Mouse (Mus musculus): ENCODE measurements around the gene 3110082J24Rik. TPM values are rescaled to one million over a fixed set of nuclear protein-coding genes. Genes with fewer than 3 reads are reported as not detected.

3110082J24Rik gene
- polyA plus RNA-seq, 1 experiment from 2014 or later = not detected

- H3K4me2 ChIP-seq (ENCODE audit: low read depth, low read length) = no peak overlapping the region
- H3K27me3 ChIP-seq (ENCODE audit: control insufficient read depth, insufficient read depth, low read length) = no peaks in the 10 kb centered on the region
- ATAC-seq (ENCODE audit: insufficient read depth, low FRiP score) = no peak
- 80% methylated on average over 6 of the region's 6 CpGs for WGBS
- no peak overlapping the region for H3K27ac ChIP-seq (ENCODE audit: low read length)
- H3K4me3 ChIP-seq (replicated peaks; ENCODE audit: low read length) = no peak overlapping the region
- H3K36me3 ChIP-seq (ENCODE audit: control insufficient read depth, insufficient read depth, low read length) = peaks cover 22% of the 10 kb centered on the region; the same call in 1 of the 2 replicates
- H3K4me1 ChIP-seq (ENCODE audit: control insufficient read depth, insufficient read depth, low read length) = peaks cover 5% of the 10 kb centered on the region; the same call in 1 of the 2 replicates
- no peak overlapping the region for H3K9ac ChIP-seq (ENCODE audit: low read length)
- no peaks in the 10 kb centered on the region for H3K9me3 ChIP-seq (replicated peaks; ENCODE audit: control insufficient read depth, low read length)
Observed at GRCm38 (mm10) chr5:30146526-30146925, 40.6 kb upstream of the 3110082J24Rik start.

GRCm38 (mm10) chr5:30138193-30138592, 32.3 kb upstream of the 3110082J24Rik start:
- WGBS = 85% methylated on average over 4 of the region's 4 CpGs
- no peaks in the 10 kb centered on the region for H3K27me3 ChIP-seq (ENCODE audit: control insufficient read depth, insufficient read depth, low read length)
- no peaks in the 10 kb centered on the region for H3K9me3 ChIP-seq (replicated peaks; ENCODE audit: control insufficient read depth, low read length)
- no peak overlapping the region for H3K9ac ChIP-seq (ENCODE audit: low read length)
- H3K4me3 ChIP-seq (replicated peaks; ENCODE audit: low read length) = no peak overlapping the region
- ATAC-seq (ENCODE audit: insufficient read depth, low FRiP score) = no peak
- H3K27ac ChIP-seq (ENCODE audit: low read length) = no peak overlapping the region
- H3K4me1 ChIP-seq (ENCODE audit: control insufficient read depth, insufficient read depth, low read length) = no peaks in the 10 kb centered on the region
- H3K36me3 ChIP-seq (ENCODE audit: control insufficient read depth, insufficient read depth, low read length) = peaks cover 29% of the 10 kb centered on the region
- H3K4me2 ChIP-seq (ENCODE audit: low read depth, low read length) = no peak overlapping the region

- Histone ChIP-seq H3K36me3 (ENCODE audit: control insufficient read depth, insufficient read depth, low read length) (peaks cover 30% of the 10 kb centered on the region), H3K9ac (ENCODE audit: low read length) (no peak overlapping the region), H3K27me3 (ENCODE audit: control insufficient read depth, insufficient read depth, low read length) (no peaks in the 10 kb centered on the region), H3K4me3 (replicated peaks; ENCODE audit: low read length) (no peak overlapping the region), H3K27ac (ENCODE audit: low read length) (no peak overlapping the region), H3K4me2 (ENCODE audit: low read depth, low read length) (no peak overlapping the region), H3K9me3 (replicated peaks; ENCODE audit: control insufficient read depth, low read length) (no peaks in the 10 kb centered on the region), H3K4me1 (ENCODE audit: control insufficient read depth, insufficient read depth, low read length) (no peaks in the 10 kb centered on the region)
- WGBS = 92% methylated on average over 9 of the region's 9 CpGs
- ATAC-seq (ENCODE audit: insufficient read depth, low FRiP score) = no peak
Observed at GRCm38 (mm10) chr5:30137271-30137670, 31.4 kb upstream of the 3110082J24Rik start.

DNA sequence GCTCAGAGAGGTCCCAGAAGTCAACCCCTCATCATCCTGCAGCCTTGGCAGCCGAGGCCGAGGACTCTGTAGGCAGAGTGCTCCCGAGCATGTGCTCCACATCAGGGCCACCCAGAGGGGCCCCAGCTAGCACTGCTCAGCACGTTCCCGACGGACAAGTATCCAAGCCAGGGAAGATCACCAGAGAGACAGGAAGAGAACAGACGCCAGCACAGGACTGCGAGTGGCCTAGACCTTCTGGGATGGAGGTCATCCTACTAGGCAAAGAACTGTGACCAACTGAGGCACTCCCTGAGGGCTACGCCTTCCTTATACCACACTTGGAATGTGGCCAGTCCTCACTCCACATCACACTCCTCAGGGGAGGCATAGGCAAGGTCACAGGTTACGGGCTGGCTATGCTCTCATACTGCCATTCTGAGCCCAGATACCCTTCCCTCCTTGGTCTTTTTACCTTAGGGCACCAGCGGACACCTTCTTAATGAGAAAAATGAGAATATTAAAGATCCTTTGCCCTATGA, 29.9 kb upstream of the 3110082J24Rik start:
- Histone ChIP-seq H3K4me3 (replicated peaks; ENCODE audit: low read length) (no peak overlapping the region), H3K4me2 (ENCODE audit: low read depth, low read length) (no peak overlapping the region), H3K36me3 (ENCODE audit: control insufficient read depth, insufficient read depth, low read length) (peaks cover 22% of the 10 kb centered on the region), H3K27ac (ENCODE audit: low read length) (no peak overlapping the region), H3K27me3 (ENCODE audit: control insufficient read depth, insufficient read depth, low read length) (no peaks in the 10 kb centered on the region), H3K9ac (ENCODE audit: low read length) (no peak overlapping the region), H3K9me3 (replicated peaks; ENCODE audit: control insufficient read depth, low read length) (no peaks in the 10 kb centered on the region), H3K4me1 (ENCODE audit: control insufficient read depth, insufficient read depth, low read length) (no peaks in the 10 kb centered on the region)
- no peak for ATAC-seq (ENCODE audit: insufficient read depth, low FRiP score)
- WGBS = 89% methylated on average over 11 of the region's 11 CpGs

DNA sequence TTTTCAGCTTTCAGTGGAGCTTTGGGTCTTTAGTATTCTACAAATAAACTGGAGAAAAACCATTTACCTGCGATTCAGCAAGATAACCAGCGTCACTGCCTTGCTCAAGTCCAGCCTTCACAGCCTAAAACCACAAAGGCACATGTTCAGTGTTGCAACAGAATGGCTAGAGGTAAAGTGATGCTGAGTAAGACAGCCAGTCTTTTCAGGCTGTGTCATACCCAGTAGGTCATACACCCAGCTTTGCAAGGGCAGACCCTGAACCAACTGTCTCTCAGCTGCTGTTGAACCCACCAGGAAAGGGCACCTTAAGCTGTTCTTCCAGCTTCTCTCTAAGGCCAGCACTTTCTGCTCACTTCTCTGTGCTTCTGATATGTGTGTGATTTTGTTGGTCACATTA, 26.3 kb upstream of the 3110082J24Rik start:
- no peaks in the 10 kb centered on the region for H3K27me3 ChIP-seq (ENCODE audit: control insufficient read depth, insufficient read depth, low read length)
- no peak overlapping the region for H3K27ac ChIP-seq (ENCODE audit: low read length)
- 93% methylated on average over 2 of the region's 2 CpGs for WGBS
- H3K9me3 ChIP-seq (replicated peaks; ENCODE audit: control insufficient read depth, low read length) = no peaks in the 10 kb centered on the region
- peaks cover 21% of the 10 kb centered on the region for H3K36me3 ChIP-seq (ENCODE audit: control insufficient read depth, insufficient read depth, low read length)
- H3K4me1 ChIP-seq (ENCODE audit: control insufficient read depth, insufficient read depth, low read length) = no peaks in the 10 kb centered on the region
- no peak overlapping the region for H3K4me3 ChIP-seq (replicated peaks; ENCODE audit: low read length)
- H3K4me2 ChIP-seq (ENCODE audit: low read depth, low read length) = no peak overlapping the region
- H3K9ac ChIP-seq (ENCODE audit: low read length) = no peak overlapping the region
- ATAC-seq (ENCODE audit: insufficient read depth, low FRiP score) = no peak

DNA sequence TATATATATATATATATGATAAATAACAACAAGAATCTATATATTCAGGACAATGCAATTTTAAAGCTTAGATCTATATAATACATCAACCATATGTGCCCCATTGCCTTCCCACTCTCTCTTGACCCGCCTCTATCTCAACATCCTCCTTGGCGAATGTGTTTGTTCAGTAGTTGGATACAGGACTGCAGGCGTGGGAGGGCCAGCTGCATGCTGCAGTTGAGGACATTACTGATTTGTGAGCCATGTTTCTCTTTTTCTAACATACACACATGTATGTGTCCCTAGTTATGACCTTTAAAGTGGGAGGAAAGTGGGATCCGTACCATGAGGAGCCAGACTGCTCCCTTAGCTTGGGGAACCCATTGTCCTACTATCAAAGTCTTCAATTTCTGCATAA, 25.4 kb upstream of the 3110082J24Rik start:
- no peak overlapping the region for H3K27ac ChIP-seq (ENCODE audit: low read length)
- no peaks in the 10 kb centered on the region for H3K4me1 ChIP-seq (ENCODE audit: control insufficient read depth, insufficient read depth, low read length)
- H3K27me3 ChIP-seq (ENCODE audit: control insufficient read depth, insufficient read depth, low read length) = no peaks in the 10 kb centered on the region
- H3K9ac ChIP-seq (ENCODE audit: low read length) = no peak overlapping the region
- H3K4me3 ChIP-seq (replicated peaks; ENCODE audit: low read length) = no peak overlapping the region
- no peaks in the 10 kb centered on the region for H3K9me3 ChIP-seq (replicated peaks; ENCODE audit: control insufficient read depth, low read length)
- peaks cover 21% of the 10 kb centered on the region for H3K36me3 ChIP-seq (ENCODE audit: control insufficient read depth, insufficient read depth, low read length)
- ATAC-seq (ENCODE audit: insufficient read depth, low FRiP score) = no peak
- H3K4me2 ChIP-seq (ENCODE audit: low read depth, low read length) = no peak overlapping the region
- WGBS = 79% methylated on average over 4 of the region's 4 CpGs

DNA sequence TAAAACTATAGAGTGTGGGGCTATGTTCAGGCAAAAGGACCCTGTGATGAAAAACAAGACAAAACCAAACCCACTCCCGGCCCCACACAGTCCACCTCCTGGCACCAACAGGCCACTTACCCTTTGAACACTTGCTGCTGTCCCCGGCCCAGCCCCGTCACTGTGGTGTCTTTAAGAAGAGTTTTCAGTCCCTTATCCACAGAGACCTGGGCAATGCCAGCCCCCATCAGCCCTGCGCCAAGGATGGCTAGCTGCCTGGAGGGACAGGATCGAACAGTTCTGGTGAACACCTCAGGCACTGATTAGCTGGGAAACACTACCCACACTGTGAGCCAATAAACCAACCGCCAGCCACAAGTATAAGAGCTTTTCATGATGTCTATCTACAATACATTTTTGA, 22.8 kb upstream of the 3110082J24Rik start:
- ATAC-seq (ENCODE audit: insufficient read depth, low FRiP score) = no peak
- Histone ChIP-seq H3K9me3 (replicated peaks; ENCODE audit: control insufficient read depth, low read length) (no peaks in the 10 kb centered on the region), H3K27me3 (ENCODE audit: control insufficient read depth, insufficient read depth, low read length) (no peaks in the 10 kb centered on the region), H3K9ac (ENCODE audit: low read length) (no peak overlapping the region), H3K4me1 (ENCODE audit: control insufficient read depth, insufficient read depth, low read length) (no peaks in the 10 kb centered on the region), H3K36me3 (ENCODE audit: control insufficient read depth, insufficient read depth, low read length) (peaks cover 28% of the 10 kb centered on the region), H3K4me3 (replicated peaks; ENCODE audit: low read length) (no peak overlapping the region), H3K27ac (ENCODE audit: low read length) (no peak overlapping the region), H3K4me2 (ENCODE audit: low read depth, low read length) (no peak overlapping the region)
- 95% methylated on average over 6 of the region's 6 CpGs for WGBS

DNA sequence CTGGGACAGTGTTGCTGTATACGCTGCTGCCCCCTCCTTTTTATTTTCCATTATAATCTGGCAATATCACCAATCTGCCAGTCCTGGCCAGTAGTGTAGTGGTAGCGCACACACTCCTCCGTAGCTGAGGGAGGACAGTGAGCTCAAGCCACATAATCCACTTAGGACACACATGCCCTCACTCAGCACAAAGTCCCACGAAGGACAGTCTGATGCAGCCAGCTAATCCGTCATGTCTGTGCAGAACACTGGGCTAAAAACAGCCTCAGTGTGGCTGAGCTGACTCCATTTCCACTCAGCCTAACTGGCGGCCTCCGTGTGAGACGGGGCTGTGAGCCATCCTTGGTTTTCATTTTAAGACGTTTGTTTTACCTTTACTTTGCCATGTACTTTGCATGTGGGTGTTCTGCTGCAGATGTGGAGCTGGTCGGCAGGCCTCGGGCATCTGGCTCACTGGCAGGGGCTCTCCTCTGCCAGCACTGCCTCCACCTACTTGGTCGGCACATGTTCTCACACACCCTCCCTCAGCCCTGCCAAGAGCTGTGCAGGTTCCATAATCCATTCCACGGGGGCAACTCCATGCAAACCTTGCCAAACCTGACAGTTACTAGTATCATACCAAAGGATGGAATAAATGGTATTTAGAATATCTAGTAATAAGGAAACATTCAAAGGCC, 22.2 kb upstream of the 3110082J24Rik start:
- no peak overlapping the region for H3K27ac ChIP-seq (ENCODE audit: low read length)
- H3K36me3 ChIP-seq (ENCODE audit: control insufficient read depth, insufficient read depth, low read length) = peaks cover 24% of the 10 kb centered on the region
- no peak for ATAC-seq (ENCODE audit: insufficient read depth, low FRiP score)
- H3K9ac ChIP-seq (ENCODE audit: low read length) = no peak overlapping the region
- H3K4me2 ChIP-seq (ENCODE audit: low read depth, low read length) = no peak overlapping the region
- WGBS = 91% methylated on average over 13 of the region's 13 CpGs
- no peaks in the 10 kb centered on the region for H3K9me3 ChIP-seq (replicated peaks; ENCODE audit: control insufficient read depth, low read length)
- H3K4me3 ChIP-seq (replicated peaks; ENCODE audit: low read length) = no peak overlapping the region
- H3K4me1 ChIP-seq (ENCODE audit: control insufficient read depth, insufficient read depth, low read length) = no peaks in the 10 kb centered on the region
- H3K27me3 ChIP-seq (ENCODE audit: control insufficient read depth, insufficient read depth, low read length) = no peaks in the 10 kb centered on the region

GRCm38 (mm10) chr5:30126756-30127155, 20.9 kb upstream of the 3110082J24Rik start:
- no peak overlapping the region for H3K9ac ChIP-seq (ENCODE audit: low read length)
- no peaks in the 10 kb centered on the region for H3K27me3 ChIP-seq (ENCODE audit: control insufficient read depth, insufficient read depth, low read length)
- no peak overlapping the region for H3K27ac ChIP-seq (ENCODE audit: low read length)
- H3K4me2 ChIP-seq (ENCODE audit: low read depth, low read length) = no peak overlapping the region
- no peak for ATAC-seq (ENCODE audit: insufficient read depth, low FRiP score)
- 84% methylated on average over 7 of the region's 7 CpGs for WGBS
- no peaks in the 10 kb centered on the region for H3K9me3 ChIP-seq (replicated peaks; ENCODE audit: control insufficient read depth, low read length)
- H3K4me1 ChIP-seq (ENCODE audit: control insufficient read depth, insufficient read depth, low read length) = no peaks in the 10 kb centered on the region
- H3K4me3 ChIP-seq (replicated peaks; ENCODE audit: low read length) = no peak overlapping the region
- peaks cover 23% of the 10 kb centered on the region for H3K36me3 ChIP-seq (ENCODE audit: control insufficient read depth, insufficient read depth, low read length)
